Mouse (Mus musculus) thymus, adult 2 months (tissue): Measurements from ENCODE around the gene Klk7.

Experiments used
- CTCF ChIP-seq: fragments of 200-500 bp; IDR thresholded peaks from 2 replicates; pipeline ENCODE4 v1.5.1; 2012; ENCODE audit warnings: mild to moderate bottlenecking, control low read depth, low read length, moderate library complexity, borderline replicate concordance; ENCODE audit not compliant: control insufficient read depth, poor library complexity, insufficient read depth; ENCODE audit errors: extremely low read depth
- POLR2A ChIP-seq: fragments of 200-500 bp; IDR thresholded peaks from 2 replicates; pipeline ENCODE4 v1.6.1; 2012; ENCODE audit warnings: mild to moderate bottlenecking, low read length, control low read depth, moderate library complexity; ENCODE audit not compliant: control insufficient read depth, poor library complexity, insufficient read depth; ENCODE audit errors: extremely low read depth

GRCm38 (mm10) chr7:43776506-43776905, 34.6 kb upstream of the Klk7 start:
- no peak for TF ChIP-seq CTCF
- no peak for TF ChIP-seq POLR2A
